Mouse (Mus musculus) myocyte (in vitro differentiated cells): ENCODE measurements around the gene Ambp.

Experiments used
- MYOG ChIP-seq, 3 experiments: IDR thresholded peaks; one replicate each; pipeline ENCODE4 v1.6.1; 2011; ENCODE audit warnings: control low read depth in 2 of 3, low read depth in 2 of 3, mild to moderate bottlenecking in 2 of 3; ENCODE audit not compliant: insufficient read length in 2 of 3, control insufficient read depth in 1 of 3, insufficient read depth in 1 of 3
- POLR2A ChIP-seq: IDR thresholded peaks from one replicate; pipeline ENCODE4 v1.6.1; 2011; ENCODE audit warnings: low read depth, mild to moderate bottlenecking, control low read depth, moderate library complexity; ENCODE audit not compliant: insufficient read length
- TCF12 ChIP-seq: IDR thresholded peaks from one replicate; pipeline ENCODE4 v1.6.1; 2011; ENCODE audit warnings: mild to moderate bottlenecking, control low read depth; ENCODE audit not compliant: poor library complexity, insufficient read depth, severe bottlenecking
- TCF3 ChIP-seq: IDR thresholded peaks from one replicate; pipeline ENCODE4 v1.6.1; 2011; ENCODE audit warnings: low read depth, control low read depth; ENCODE audit not compliant: insufficient read length

- no peak for TF ChIP-seq TCF12
- TF ChIP-seq POLR2A: no peak
- TF ChIP-seq MYOG (IDR thresholded peaks at IDR 0.05; ENCODE audit: control insufficient read depth in 1 of 3, insufficient read depth in 1 of 3, insufficient read length in 2 of 3, low read depth in 2 of 3): no peak
- TF ChIP-seq TCF3: no peak
Measured at GRCm38 (mm10) chr4:63170061-63170460, 15.5 kb upstream of the Ambp start.
